Mouse (Mus musculus): ENCODE results near the gene Hivep1. TPM values are rescaled to one million over a fixed set of nuclear protein-coding genes. Genes with fewer than 3 reads are reported as not detected.

Hivep1 gene
- polyA plus RNA-seq, 1 experiment from 2014 or later: 14.5 TPM

GRCm38 (mm10) chr13:42052696-42053541 lies 1.1 kb downstream of the Hivep1 start:
- peaks cover 19% of the 10 kb centered on the region for H3K4me1 ChIP-seq
- H3K9ac ChIP-seq: peak overlapping the region; percentile 91
- peak overlapping the region; percentile 80 for H3K4me2 ChIP-seq
- H3K27me3 ChIP-seq: no peaks in the 10 kb centered on the region
- WGBS: under 1% methylated on average over 41 of the region's 41 CpGs
- H3K27ac ChIP-seq: peak overlapping the region; percentile 94
- H3K36me3 ChIP-seq: peaks cover 21% of the 10 kb centered on the region
- H3K4me3 ChIP-seq: peak overlapping the region; percentile 85
- H3K9me3 ChIP-seq: no peaks in the 10 kb centered on the region
- 0 out of 2 replicates have a peak, but pooled peaks have one; percentile 43 for ATAC-seq (ENCODE audit: insufficient number of reproducible peaks, insufficient read depth, low FRiP score, low TSS enrichment, low read depth)

- ATAC-seq (ENCODE audit: insufficient number of reproducible peaks, insufficient read depth, low FRiP score, low TSS enrichment, low read depth): no peak
- peak overlapping the region; percentile 80 for H3K4me2 ChIP-seq
- no peaks in the 10 kb centered on the region for H3K9me3 ChIP-seq
- H3K27ac ChIP-seq: no peak overlapping the region
- peaks cover 21% of the 10 kb centered on the region for H3K36me3 ChIP-seq
- peaks cover 13% of the 10 kb centered on the region for H3K4me1 ChIP-seq
- peak overlapping the region; percentile 91 for H3K9ac ChIP-seq
- WGBS: 30% methylated on average over 2 of the region's 2 CpGs
- peak overlapping the region; percentile 85 for H3K4me3 ChIP-seq
- H3K27me3 ChIP-seq: no peaks in the 10 kb centered on the region
Measured at GRCm38 (mm10) chr13:42053656-42054055, 1.8 kb downstream of the Hivep1 start.

- Histone ChIP-seq H3K4me1 (peaks cover 9% of the 10 kb centered on the region; the same call in 1 of the 2 replicates), H3K36me3 (peaks cover 21% of the 10 kb centered on the region)
- WGBS: 71% methylated on average over 3 of the region's 3 CpGs
Measured at GRCm38 (mm10) chr13:42054138-42054537, 2.3 kb downstream of the Hivep1 start.

GRCm38 (mm10) chr13:42056712-42057332 lies 5.0 kb downstream of the Hivep1 start:
- no peak for ATAC-seq (ENCODE audit: insufficient number of reproducible peaks, insufficient read depth, low FRiP score, low TSS enrichment, low read depth)
- Histone ChIP-seq H3K36me3 (peaks cover 32% of the 10 kb centered on the region), H3K9ac (no peak overlapping the region), H3K4me2 (no peak overlapping the region), H3K9me3 (no peaks in the 10 kb centered on the region), H3K4me3 (no peak overlapping the region), H3K27ac (no peak overlapping the region), H3K27me3 (no peaks in the 10 kb centered on the region), H3K4me1 (peaks cover 5% of the 10 kb centered on the region; the same call in 1 of the 2 replicates)
- 94% methylated on average over 2 of the region's 2 CpGs for WGBS

More at GRCm38 (mm10) chr13:42054138-42054537, 2.3 kb downstream of the Hivep1 start:
- Histone ChIP-seq H3K27me3 (no peaks in the 10 kb centered on the region), H3K27ac (no peak overlapping the region), H3K4me2 (no peak overlapping the region), H3K9me3 (no peaks in the 10 kb centered on the region), H3K9ac (no peak overlapping the region), H3K4me3 (no peak overlapping the region)
- ATAC-seq (ENCODE audit: insufficient number of reproducible peaks, insufficient read depth, low FRiP score, low TSS enrichment, low read depth): no peak

- ATAC-seq (ENCODE audit: insufficient number of reproducible peaks, insufficient read depth, low FRiP score, low TSS enrichment, low read depth): no peak
- Histone ChIP-seq H3K27me3 (no peaks in the 10 kb centered on the region), H3K9ac (no peak overlapping the region), H3K4me2 (no peak overlapping the region), H3K9me3 (no peaks in the 10 kb centered on the region), H3K4me3 (no peak overlapping the region), H3K4me1 (no peaks in the 10 kb centered on the region), H3K27ac (no peak overlapping the region), H3K36me3 (peaks cover 36% of the 10 kb centered on the region)
- WGBS: 89% methylated on average over 10 of the region's 10 CpGs
Measured at GRCm38 (mm10) chr13:42060846-42061630, 9.2 kb downstream of the Hivep1 start.

- Histone ChIP-seq H3K4me3 (no peak overlapping the region), H3K4me2 (no peak overlapping the region), H3K9me3 (no peaks in the 10 kb centered on the region), H3K27ac (no peak overlapping the region), H3K36me3 (peaks cover 27% of the 10 kb centered on the region), H3K9ac (no peak overlapping the region), H3K27me3 (no peaks in the 10 kb centered on the region), H3K4me1 (no peaks in the 10 kb centered on the region)
- ATAC-seq (ENCODE audit: insufficient number of reproducible peaks, insufficient read depth, low FRiP score, low TSS enrichment, low read depth): no peak
Measured at GRCm38 (mm10) chr13:42064257-42064656, 12.4 kb downstream of the Hivep1 start.

- WGBS: 77% methylated on average over 4 of the region's 4 CpGs
- H3K36me3 ChIP-seq: peaks cover 9% of the 10 kb centered on the region; the same call in 1 of the 2 replicates
- no peak overlapping the region for H3K27ac ChIP-seq
- no peaks in the 10 kb centered on the region for H3K9me3 ChIP-seq
- no peaks in the 10 kb centered on the region for H3K27me3 ChIP-seq
- peaks cover 4% of the 10 kb centered on the region; the same call in 1 of the 2 replicates for H3K4me1 ChIP-seq
- no peak for ATAC-seq (ENCODE audit: insufficient number of reproducible peaks, insufficient read depth, low FRiP score, low TSS enrichment, low read depth)
- no peak overlapping the region for H3K4me3 ChIP-seq
- H3K9ac ChIP-seq: no peak overlapping the region
- no peak overlapping the region for H3K4me2 ChIP-seq
Measured at GRCm38 (mm10) chr13:42070236-42070635, 18.4 kb downstream of the Hivep1 start.

GRCm38 (mm10) chr13:42071011-42071410 lies 19.2 kb downstream of the Hivep1 start:
- H3K27ac ChIP-seq: no peak overlapping the region
- no peak overlapping the region for H3K4me2 ChIP-seq
- no peak for ATAC-seq (ENCODE audit: insufficient number of reproducible peaks, insufficient read depth, low FRiP score, low TSS enrichment, low read depth)
- H3K4me3 ChIP-seq: no peak overlapping the region
- peaks cover 4% of the 10 kb centered on the region; the same call in 1 of the 2 replicates for H3K36me3 ChIP-seq
- H3K4me1 ChIP-seq: peaks cover 4% of the 10 kb centered on the region; the same call in 1 of the 2 replicates
- H3K9ac ChIP-seq: no peak overlapping the region
- 78% methylated on average over 6 of the region's 6 CpGs for WGBS
- no peaks in the 10 kb centered on the region for H3K9me3 ChIP-seq
- H3K27me3 ChIP-seq: no peaks in the 10 kb centered on the region

- Histone ChIP-seq H3K4me2 (no peak overlapping the region), H3K27ac (no peak overlapping the region), H3K9ac (no peak overlapping the region), H3K36me3 (no peaks in the 10 kb centered on the region), H3K4me1 (peaks cover 4% of the 10 kb centered on the region; the same call in 1 of the 2 replicates), H3K4me3 (no peak overlapping the region), H3K27me3 (no peaks in the 10 kb centered on the region), H3K9me3 (no peaks in the 10 kb centered on the region)
- ATAC-seq (ENCODE audit: insufficient number of reproducible peaks, insufficient read depth, low FRiP score, low TSS enrichment, low read depth): no peak
- 75% methylated on average over 6 of the region's 6 CpGs for WGBS
Measured at GRCm38 (mm10) chr13:42073285-42073684, 21.5 kb downstream of the Hivep1 start.

GRCm38 (mm10) chr13:42075546-42075945 lies 23.7 kb downstream of the Hivep1 start:
- ATAC-seq (ENCODE audit: insufficient number of reproducible peaks, insufficient read depth, low FRiP score, low TSS enrichment, low read depth): no peak
- 0 out of 2 replicates have a peak, but pooled peaks cover 4% of the 10 kb centered on the region for H3K36me3 ChIP-seq
- no peak overlapping the region for H3K9ac ChIP-seq

GRCm38 (mm10) chr13:42076751-42077302 lies 25.0 kb downstream of the Hivep1 start:
- peaks cover 13% of the 10 kb centered on the region; the same call in 1 of the 2 replicates for H3K36me3 ChIP-seq
- no peak for ATAC-seq (ENCODE audit: insufficient number of reproducible peaks, insufficient read depth, low FRiP score, low TSS enrichment, low read depth)
- no peaks in the 10 kb centered on the region for H3K4me1 ChIP-seq
- 94% methylated on average over 5 of the region's 5 CpGs for WGBS
- no peak overlapping the region for H3K9ac ChIP-seq
- H3K27ac ChIP-seq: no peak overlapping the region
- H3K4me3 ChIP-seq: no peak overlapping the region
- H3K27me3 ChIP-seq: no peaks in the 10 kb centered on the region
- no peak overlapping the region for H3K4me2 ChIP-seq
- no peaks in the 10 kb centered on the region for H3K9me3 ChIP-seq

More at GRCm38 (mm10) chr13:42075546-42075945, 23.7 kb downstream of the Hivep1 start:
- no peak overlapping the region for H3K27ac ChIP-seq
- H3K4me1 ChIP-seq: peaks cover 4% of the 10 kb centered on the region; the same call in 1 of the 2 replicates
- no peaks in the 10 kb centered on the region for H3K9me3 ChIP-seq
- no peak overlapping the region for H3K4me3 ChIP-seq
- WGBS: 89% methylated on average over 5 of the region's 5 CpGs
- no peak overlapping the region for H3K4me2 ChIP-seq
- no peaks in the 10 kb centered on the region for H3K27me3 ChIP-seq

Measured in embryonic facial prominence, embryonic 13.5 days (tissue).